Mouse (Mus musculus): ENCODE data around the gene Bud31. TPM values are rescaled to one million over a fixed set of nuclear protein-coding genes. Genes with fewer than 3 reads are reported as not detected.
A peak's percentile ranks its signal among the peaks of the same experiment; 100 is the strongest.

Bud31 gene
- total and polyA plus RNA-seq, 3 experiments = 155 to 282 (median 211) TPM

GRCm38 (mm10) chr5:145152690-145153089, 12.5 kb downstream of the Bud31 start:
- no peak for DNase-seq (ENCODE audit: extremely low read depth)
- in situ Hi-C loops (cut with MboI; ENCODE audit: low pct_ligation_motif_present, low pct_unique_long_range_greater_than_20kb, low sequenced_read_pairs) = no loop called here
- TF ChIP-seq ZC3H11A (IDR thresholded peaks at IDR 0.05; ENCODE audit: low read depth, low read length) (no peak), MAZ (IDR thresholded peaks at IDR 0.05; ENCODE audit: low read depth, low read length) (no peak), MAFK (IDR thresholded peaks at IDR 0.05; ENCODE audit: insufficient replicate concordance, low read length) (no peak), CTCF (conservative IDR thresholded peaks at IDR 0.05 in 1 of 2, IDR thresholded peaks at IDR 0.05 in 1 of 2; ENCODE audit: low read depth in 2 of 2, low read length in 2 of 2) (peak in 1 of 2 experiments; percentile 1; a peak in 1 of 4 replicates), POLR2A (IDR thresholded peaks at IDR 0.05; ENCODE audit: low read depth, low read length) (no peak), IRF4 (IDR thresholded peaks at IDR 0.05; ENCODE audit: low read depth, low read length) (no peak)

GRCm38 (mm10) chr5:145161361-145161760, 21.2 kb downstream of the Bud31 start:
- H3K27ac ChIP-seq (ENCODE audit: insufficient read depth, low read depth) = no peak overlapping the region
- H3K36me3 ChIP-seq (replicated peaks in 1 of 2; ENCODE audit: control insufficient read depth in 1 of 2, insufficient read depth in 1 of 2, low read length in 1 of 2) = peaks cover 64 to 78% of the 10 kb centered on the region in 2 experiments
- no peak overlapping the region for H3K4me2 ChIP-seq (ENCODE audit: insufficient read depth, low read depth, poor library complexity, severe bottlenecking)
- no peak for DNase-seq (ENCODE audit: extremely low read depth)
- dilution Hi-C loops (cut with MboI; ENCODE audit: extremely low pct_ligation_motif_present, extremely low pct_unique_long_range_greater_than_20kb, low sequenced_read_pairs) (no loop called here), in situ Hi-C loops (cut with MboI; ENCODE audit: low pct_ligation_motif_present, low pct_unique_long_range_greater_than_20kb, low sequenced_read_pairs) (no loop called here)
- no peaks in the 10 kb centered on the region for H3K27me3 ChIP-seq (replicated peaks)
- H3K4me1 ChIP-seq (ENCODE audit: control insufficient read depth in 1 of 2, insufficient read depth in 2 of 2) = peaks cover 0 to 5% of the 10 kb centered on the region in 2 experiments; a peak in 2 of 4 replicates
- TF ChIP-seq POLR2A (IDR thresholded peaks at IDR 0.05; ENCODE audit: low read depth, low read length) (no peak), ZKSCAN1 (IDR thresholded peaks at IDR 0.05; ENCODE audit: borderline replicate concordance, low read depth, low read length) (no peak), EP300 (IDR thresholded peaks at IDR 0.05; ENCODE audit: low read length) (no peak), SIN3A (IDR thresholded peaks at IDR 0.05; ENCODE audit: low read length) (no peak), POLR2AphosphoS2 (IDR thresholded peaks at IDR 0.05; ENCODE audit: low read depth, low read length) (no peak), ELF1 (IDR thresholded peaks at IDR 0.05; ENCODE audit: low read depth, low read length) (no peak), KAT2A (IDR thresholded peaks at IDR 0.05; ENCODE audit: insufficient replicate concordance, low read length) (no peak), TBP (conservative IDR thresholded peaks at IDR 0.05; ENCODE audit: low read depth, low read length) (no peak), MAZ (IDR thresholded peaks at IDR 0.05; ENCODE audit: low read depth, low read length) (no peak), ZMIZ1 (IDR thresholded peaks at IDR 0.05; ENCODE audit: low read depth, low read length) (no peak), NELFE (IDR thresholded peaks at IDR 0.05; ENCODE audit: low read depth, low read length) (no peak), MEF2A (IDR thresholded peaks at IDR 0.05; ENCODE audit: borderline replicate concordance, low read depth, low read length) (no peak), MAX (IDR thresholded peaks at IDR 0.05; ENCODE audit: low read length) (no peak), BHLHE40 (IDR thresholded peaks at IDR 0.05; ENCODE audit: low read depth, low read length) (no peak), ZC3H11A (IDR thresholded peaks at IDR 0.05; ENCODE audit: low read depth, low read length) (no peak), USF1 (IDR thresholded peaks at IDR 0.05; ENCODE audit: low read depth, low read length) (no peak), USF2 (conservative IDR thresholded peaks at IDR 0.05; ENCODE audit: low read depth, low read length) (no peak)
- no peaks in the 10 kb centered on the region for H3K9me3 ChIP-seq (replicated peaks; ENCODE audit: low read length)
- peaks cover 9% of the 10 kb centered on the region for H3K79me2 ChIP-seq (replicated peaks; ENCODE audit: control insufficient read depth, extremely low read depth, insufficient read depth, poor library complexity, severe bottlenecking)
- H3K9ac ChIP-seq (ENCODE audit: insufficient read depth, low read depth) = no peak overlapping the region
- no peak overlapping the region for H3K4me3 ChIP-seq (replicated peaks in 1 of 3; ENCODE audit: low read depth in 2 of 3, low read length in 2 of 3, poor library complexity in 1 of 3)

More at GRCm38 (mm10) chr5:145152690-145153089, 12.5 kb downstream of the Bud31 start:
- H3K27ac ChIP-seq (ENCODE audit: insufficient read depth, low read depth) = no peak overlapping the region
- no peak overlapping the region for H3K9ac ChIP-seq (ENCODE audit: insufficient read depth, low read depth)
- H3K79me2 ChIP-seq (replicated peaks; ENCODE audit: control insufficient read depth, extremely low read depth, insufficient read depth, poor library complexity, severe bottlenecking) = no peaks in the 10 kb centered on the region
- dilution Hi-C loops (cut with MboI; ENCODE audit: extremely low pct_ligation_motif_present, extremely low pct_unique_long_range_greater_than_20kb, low sequenced_read_pairs) = no loop called here
- no peak overlapping the region for H3K4me3 ChIP-seq (replicated peaks in 1 of 3; ENCODE audit: low read depth in 2 of 3, low read length in 2 of 3, poor library complexity in 1 of 3)
- H3K4me2 ChIP-seq (ENCODE audit: insufficient read depth, low read depth, poor library complexity, severe bottlenecking) = no peak overlapping the region
- no peaks in the 10 kb centered on the region for H3K4me1 ChIP-seq (ENCODE audit: control insufficient read depth in 1 of 2, insufficient read depth in 2 of 2)
- H3K9me3 ChIP-seq (replicated peaks; ENCODE audit: low read length) = no peaks in the 10 kb centered on the region
- H3K27me3 ChIP-seq (replicated peaks) = no peaks in the 10 kb centered on the region
- H3K36me3 ChIP-seq (replicated peaks in 1 of 2; ENCODE audit: control insufficient read depth in 1 of 2, insufficient read depth in 1 of 2, low read length in 1 of 2) = peaks cover 69 to 92% of the 10 kb centered on the region in 2 experiments
